Mouse (Mus musculus): ENCODE results near the gene Sfxn3.
A peak's percentile ranks its signal among the peaks of the same experiment; 100 is the strongest.

Gene Sfxn3

GRCm38 (mm10) chr19:45046523-45047321 is 581 bp upstream of the Sfxn3 start:
- DNase-seq (ENCODE audit: low read depth, low spot score), result peak; percentile 61

DNA sequence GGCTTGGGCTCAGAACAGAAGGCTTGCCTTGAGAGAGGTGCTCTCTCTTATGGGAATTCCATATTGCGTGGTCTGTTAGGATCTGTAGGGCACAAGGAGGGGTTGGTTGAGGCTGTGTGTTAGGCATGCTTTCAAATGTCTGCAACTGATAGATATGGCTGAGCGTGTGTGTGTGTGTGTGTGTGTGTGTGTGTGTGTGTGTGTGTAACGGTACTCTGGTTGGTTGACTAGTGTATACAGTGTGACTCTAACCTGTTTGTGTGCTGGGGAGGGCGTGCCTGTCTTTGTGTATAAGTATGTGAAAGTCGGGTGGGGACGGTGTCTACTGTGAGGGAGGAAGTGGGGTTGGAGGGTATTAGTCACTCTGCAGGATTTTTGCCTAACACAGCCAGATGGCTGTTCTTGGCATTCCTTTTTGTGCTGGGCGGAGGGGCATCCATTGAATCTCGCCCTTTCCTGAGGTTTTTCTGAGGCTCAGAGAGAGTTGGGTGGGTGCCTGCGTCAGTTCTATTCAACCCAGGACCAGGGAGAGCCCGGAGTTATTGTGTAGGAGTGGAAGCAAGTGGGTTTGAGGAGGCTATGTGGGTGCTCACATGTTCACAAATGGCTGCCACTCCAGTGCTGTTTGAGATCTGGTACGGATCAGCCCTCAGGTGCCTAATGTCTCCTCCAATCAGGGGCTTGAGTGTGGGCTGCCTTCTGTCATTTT is 786 bp downstream of the Sfxn3 start:
- DNase-seq (ENCODE audit: low read depth, low spot score), result no peak

GRCm38 (mm10) chr19:45048644-45049365 is 1.5 kb downstream of the Sfxn3 start:
- no peak for DNase-seq (ENCODE audit: low read depth, low spot score)

DNA sequence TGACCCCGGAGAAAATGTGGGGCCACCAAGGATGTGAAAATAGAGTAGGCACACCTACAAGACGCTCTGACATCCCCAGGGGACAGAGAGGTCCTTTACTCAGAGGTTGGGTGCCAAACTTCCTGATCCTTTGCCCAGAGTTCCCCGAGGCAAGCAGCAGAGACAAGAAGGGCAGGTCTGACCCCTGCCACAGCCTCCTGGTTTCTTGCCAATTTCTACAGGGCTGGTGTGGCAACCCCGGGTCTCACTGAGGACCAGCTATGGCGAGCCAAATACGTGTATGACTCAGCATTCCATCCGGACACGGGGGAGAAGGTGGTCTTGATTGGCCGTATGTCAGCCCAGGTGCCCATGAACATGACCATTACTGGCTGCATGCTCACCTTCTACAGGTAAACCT is 2.2 kb downstream of the Sfxn3 start:
- no peak for DNase-seq (ENCODE audit: low read depth, low spot score)

- DNase-seq (ENCODE audit: low read depth, low spot score), result no peak
These were observed 6.1 kb downstream of the Sfxn3 start for GRCm38 (mm10) chr19:45053451-45053850.

DNA sequence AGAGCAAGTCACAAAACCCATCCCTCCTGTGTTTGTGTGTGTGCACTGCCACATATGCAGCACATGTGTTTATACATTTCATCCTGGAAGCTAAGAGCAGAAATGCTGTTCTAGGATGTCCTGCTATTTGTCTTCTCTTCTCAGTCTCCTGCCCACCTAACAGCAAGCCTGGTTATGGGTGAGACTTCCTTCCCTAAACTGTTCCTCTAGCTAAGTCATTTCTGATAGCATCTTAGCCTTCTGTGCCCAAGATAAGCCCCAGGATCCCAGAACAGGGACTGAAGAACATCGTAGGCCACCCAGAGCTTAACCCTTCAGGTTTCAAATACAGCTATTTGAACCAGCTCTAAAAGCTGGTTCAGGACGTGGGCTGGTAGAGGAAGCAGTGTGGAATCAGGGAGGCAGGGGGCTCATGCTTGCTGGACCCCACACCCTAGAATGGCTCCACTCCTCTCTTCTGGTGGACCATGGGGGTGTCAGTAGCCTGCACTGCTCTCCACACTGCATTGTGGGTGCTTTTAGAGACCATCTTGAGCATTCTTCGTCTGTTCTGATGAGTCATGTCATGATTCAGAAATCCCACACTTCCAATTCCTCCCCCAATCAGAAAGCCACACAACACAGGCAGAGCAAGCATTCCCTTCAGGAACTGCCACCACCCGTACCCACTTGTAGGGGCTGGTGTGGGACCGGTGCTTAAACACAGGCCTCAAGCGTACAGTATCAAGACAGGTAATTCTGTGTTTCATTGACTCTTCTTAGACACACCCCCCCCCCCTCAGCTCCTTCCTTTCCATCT is 7.8 kb downstream of the Sfxn3 start:
- no peak for DNase-seq (ENCODE audit: low read depth, low spot score)

DNA sequence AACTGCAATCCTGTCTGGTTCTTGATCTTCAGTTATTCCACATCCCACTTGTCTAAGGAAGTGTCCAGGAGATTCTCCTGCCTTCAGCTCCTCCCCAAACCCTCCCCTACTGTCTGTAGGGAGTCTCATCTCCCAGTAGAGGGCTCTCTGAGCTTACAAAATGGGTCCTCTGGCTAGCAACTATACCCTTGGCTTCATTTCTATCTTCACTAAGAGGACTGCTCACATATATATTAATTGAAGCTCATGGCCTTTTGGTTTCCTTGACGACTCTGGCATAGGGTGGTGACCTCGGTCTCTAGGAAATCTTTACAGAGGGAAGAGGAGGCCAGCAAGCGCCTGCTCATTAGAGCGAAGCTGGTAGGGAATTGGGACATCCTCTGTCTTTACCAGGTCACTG is 9.1 kb downstream of the Sfxn3 start:
- DNase-seq (ENCODE audit: low read depth, low spot score), result no peak

DNA sequence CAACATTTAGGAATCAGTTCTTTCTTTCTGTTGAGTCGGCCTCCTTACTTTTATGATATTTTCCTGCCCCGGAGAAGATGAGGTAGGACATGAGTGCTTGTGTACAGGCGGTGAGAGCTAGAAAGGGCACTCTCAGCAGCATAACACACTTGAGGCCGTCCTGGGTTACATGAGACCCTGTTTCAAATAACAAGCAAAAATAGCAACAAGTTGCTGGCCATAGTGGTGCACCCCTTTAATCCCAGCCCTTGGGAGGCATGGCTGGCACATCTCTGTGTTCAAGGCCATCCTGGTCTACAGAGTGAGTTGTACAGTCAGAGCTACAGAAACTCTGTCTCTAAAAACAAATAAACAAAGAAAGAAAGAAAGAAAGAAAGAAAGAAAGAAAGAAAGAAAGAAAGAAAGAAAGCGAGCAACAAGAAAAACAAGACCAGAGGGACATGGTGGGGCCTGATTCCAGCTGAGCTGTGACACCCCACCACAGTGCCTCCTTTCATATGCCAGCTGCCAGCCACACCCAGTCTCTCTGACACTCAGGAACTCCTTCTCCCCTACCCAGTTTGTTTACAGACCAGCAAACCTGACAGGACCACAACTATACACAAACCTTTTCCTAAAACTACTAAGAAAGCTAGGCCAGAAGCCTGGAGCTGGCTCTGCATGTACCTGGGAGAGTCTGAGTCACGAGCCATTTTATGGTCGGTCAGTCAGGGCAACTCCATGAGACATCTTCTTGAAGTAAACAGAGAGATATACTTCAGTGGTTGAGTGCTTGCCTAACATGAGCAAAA is 9.8 kb downstream of the Sfxn3 start:
- DNase-seq (ENCODE audit: low read depth, low spot score), result no peak

GRCm38 (mm10) chr19:45057724-45058112 is 10.4 kb downstream of the Sfxn3 start:
- DNase-seq (ENCODE audit: low read depth, low spot score), result no peak

GRCm38 (mm10) chr19:45058113-45058839 is 11.0 kb downstream of the Sfxn3 start:
- peak; percentile 96 for DNase-seq (ENCODE audit: low read depth, low spot score)

DNA sequence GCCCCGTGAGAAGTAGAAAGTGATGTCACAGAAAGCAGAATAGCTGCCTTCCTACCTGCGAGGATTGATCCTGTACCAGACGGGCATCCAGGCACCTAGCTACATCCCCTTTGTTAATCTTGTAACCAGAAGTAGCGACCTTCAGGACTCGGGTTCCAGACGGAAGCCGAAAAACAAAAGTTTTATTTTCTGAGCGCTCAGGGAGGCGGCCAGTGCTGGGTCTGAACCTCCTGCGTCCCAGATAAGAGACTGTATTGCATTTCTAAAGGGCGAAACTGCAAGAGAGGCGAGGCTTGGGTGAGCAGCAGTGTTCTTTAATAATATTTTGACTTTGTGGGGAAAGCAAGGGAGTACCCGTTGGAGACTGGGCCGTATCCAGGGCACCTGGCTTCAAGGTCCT is 11.5 kb downstream of the Sfxn3 start:
- DNase-seq (ENCODE audit: low read depth, low spot score), result no peak

DNA sequence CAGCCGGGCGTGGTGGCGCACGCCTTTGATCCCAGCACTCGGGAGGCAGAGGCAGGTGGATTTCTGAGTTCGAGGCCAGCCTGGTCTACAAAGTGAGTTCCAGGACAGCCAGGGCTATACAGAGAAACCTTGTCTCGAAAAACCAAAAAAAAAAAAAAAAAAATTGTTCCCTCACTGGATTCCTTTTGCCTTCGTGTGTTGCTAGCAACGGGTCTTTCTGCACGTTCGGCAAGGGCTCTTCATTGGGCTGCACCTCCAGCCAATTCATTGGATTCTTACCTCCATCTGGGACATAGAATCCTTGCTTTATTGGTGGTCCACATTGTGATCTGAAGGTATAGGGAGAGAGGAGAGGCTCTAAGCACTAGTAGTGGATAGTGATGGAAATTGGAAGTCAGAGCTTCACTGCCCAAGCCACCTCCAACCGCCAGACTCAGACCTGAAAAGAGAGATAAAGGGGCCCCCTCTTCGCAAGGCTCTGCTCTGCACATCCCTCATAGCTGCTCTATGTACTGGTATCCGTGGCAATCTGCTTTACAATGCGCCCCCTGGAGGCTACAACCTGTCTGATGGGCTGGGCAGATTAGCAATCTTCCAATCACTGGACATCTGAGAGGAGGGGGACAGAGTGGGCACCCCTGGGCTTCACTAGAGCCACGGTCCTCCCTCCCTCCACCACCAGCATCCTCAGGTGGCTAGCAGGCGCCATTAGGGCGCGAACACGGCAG is 16.4 kb downstream of the Sfxn3 start:
- DNase-seq (ENCODE audit: low read depth, low spot score), result no peak

- DNase-seq (ENCODE audit: low read depth, low spot score), result no peak
These were observed 17.9 kb downstream of the Sfxn3 start for GRCm38 (mm10) chr19:45065226-45065625.

GRCm38 (mm10) chr19:45067170-45067569 is 19.9 kb downstream of the Sfxn3 start:
- DNase-seq (ENCODE audit: low read depth, low spot score), result no peak

- DNase-seq (ENCODE audit: low read depth, low spot score), result no peak
These were observed 20.6 kb downstream of the Sfxn3 start for GRCm38 (mm10) chr19:45067758-45068510.

- peak; percentile 66 for DNase-seq (ENCODE audit: low read depth, low spot score)
These were observed 26.7 kb downstream of the Sfxn3 start for GRCm38 (mm10) chr19:45073871-45074542.

- DNase-seq (ENCODE audit: low read depth, low spot score), result peak; percentile 86
These were observed 27.4 kb downstream of the Sfxn3 start, which contains the start of gene Kazald1 for GRCm38 (mm10) chr19:45074580-45075322. Kazald1 (plus strand) TSS chr19:45075241.
